Mouse (Mus musculus): ENCODE results near the gene Mrpl54. TPM values are rescaled to one million over a fixed set of nuclear protein-coding genes. Genes with fewer than 3 reads are reported as not detected.

Gene Mrpl54
- total and polyA plus RNA-seq, 3 experiments, result 85.7 to 101 (median 93.2) TPM

GRCm38 (mm10) chr10:81289278-81289677 is 22.5 kb upstream of the Mrpl54 start:
- H3K27ac ChIP-seq, result no peak overlapping the region
- H3K36me3 ChIP-seq (ENCODE audit: control insufficient read depth, insufficient read depth, low read length), result no peaks in the 10 kb centered on the region
- 7% methylated on average over 7 of the region's 7 CpGs for WGBS
- H3K27me3 ChIP-seq (ENCODE audit: control insufficient read depth, insufficient read depth, low read length), result peaks cover 2% of the 10 kb centered on the region; the same call in 1 of the 2 replicates
- intact Hi-C loops (cut with DNase I), result loop anchor here (1.0 to 5.0 kb wide), 3 partner anchors 16 to 163 kb away; partner anchors contain the start of gene Gipc3
- H3K9ac ChIP-seq (ENCODE audit: low read depth, low read length), result no peak overlapping the region
- TF ChIP-seq EP300 (IDR thresholded peaks at IDR 0.05; ENCODE audit: insufficient read depth, low read depth, low read length), result 0 out of 2 replicates have a peak, but pooled peaks have one; percentile 49
- no peak for TF ChIP-seq POLR2A (IDR thresholded peaks at IDR 0.05; ENCODE audit: insufficient read depth, low read depth, low read length)
- peak; percentile 94; the same call in 1 of the 2 replicates for TF ChIP-seq CTCF (IDR thresholded peaks at IDR 0.05)
- H3K79me2 ChIP-seq (replicated peaks; ENCODE audit: control insufficient read depth, insufficient read depth, low read length), result no peaks in the 10 kb centered on the region; the same call in 1 of the 2 replicates
- no peak overlapping the region for H3K4me3 ChIP-seq
- H3K4me1 ChIP-seq (ENCODE audit: control insufficient read depth, insufficient read depth, low read length), result peaks cover 5% of the 10 kb centered on the region
- DNase-seq, result peak; percentile 66 to 77

GRCm38 (mm10) chr10:81288601-81289000 is 21.9 kb upstream of the Mrpl54 start:
- TF ChIP-seq EP300 (IDR thresholded peaks at IDR 0.05; ENCODE audit: insufficient read depth, low read depth, low read length) (no peak), CTCF (IDR thresholded peaks at IDR 0.05) (peak; percentile 70), POLR2A (IDR thresholded peaks at IDR 0.05; ENCODE audit: insufficient read depth, low read depth, low read length) (no peak)
- DNase-seq, result no peak
- no peaks in the 10 kb centered on the region for H3K36me3 ChIP-seq (ENCODE audit: control insufficient read depth, insufficient read depth, low read length)
- H3K79me2 ChIP-seq (replicated peaks; ENCODE audit: control insufficient read depth, insufficient read depth, low read length), result no peaks in the 10 kb centered on the region; the same call in 1 of the 2 replicates
- no peak overlapping the region for H3K4me3 ChIP-seq
- no peak overlapping the region for H3K9ac ChIP-seq (ENCODE audit: low read depth, low read length)
- peaks cover 2% of the 10 kb centered on the region for H3K4me1 ChIP-seq (ENCODE audit: control insufficient read depth, insufficient read depth, low read length)
- intact Hi-C loops (cut with DNase I), result loop anchor here (2.0 to 5.0 kb wide), 2 partner anchors 54 to 164 kb away; partner anchors contain the start of gene Gipc3
- WGBS, result 25% methylated on average over 6 of the region's 6 CpGs
- H3K27ac ChIP-seq, result no peak overlapping the region
- H3K27me3 ChIP-seq (ENCODE audit: control insufficient read depth, insufficient read depth, low read length), result peaks cover 3% of the 10 kb centered on the region; the same call in 1 of the 2 replicates

- H3K4me1 ChIP-seq (ENCODE audit: control insufficient read depth, insufficient read depth, low read length), result peaks cover 1% of the 10 kb centered on the region; the same call in 1 of the 2 replicates
- WGBS, result 57% methylated on average over 8 of the region's 8 CpGs
- H3K79me2 ChIP-seq (replicated peaks; ENCODE audit: control insufficient read depth, insufficient read depth, low read length), result no peaks in the 10 kb centered on the region
- peak in 1 of 2 experiments; percentile 73 for DNase-seq
- H3K9ac ChIP-seq (ENCODE audit: low read depth, low read length), result no peak overlapping the region
- H3K36me3 ChIP-seq (ENCODE audit: control insufficient read depth, insufficient read depth, low read length), result no peaks in the 10 kb centered on the region
- H3K27ac ChIP-seq, result no peak overlapping the region
- H3K27me3 ChIP-seq (ENCODE audit: control insufficient read depth, insufficient read depth, low read length), result peaks cover 4% of the 10 kb centered on the region; the same call in 1 of the 2 replicates
- H3K4me3 ChIP-seq, result no peak overlapping the region
- TF ChIP-seq CTCF (IDR thresholded peaks at IDR 0.05), result peak; percentile 84
- no peak for TF ChIP-seq EP300 (IDR thresholded peaks at IDR 0.05; ENCODE audit: insufficient read depth, low read depth, low read length)
- intact Hi-C loops (cut with DNase I), result loop anchor here (1.0 to 5.0 kb wide), 3 partner anchors 19 to 165 kb away; partner anchors contain the start of gene Gipc3
Measured at GRCm38 (mm10) chr10:81287513-81288157, 20.9 kb upstream of the Mrpl54 start.

- intact Hi-C loops (cut with DNase I), result loop anchor here (5.0 kb wide), 1 partner anchor 166 kb away; no protein-coding TSS in a partner anchor
- WGBS, result 51% methylated on average over 6 of the region's 6 CpGs
Measured at GRCm38 (mm10) chr10:81286586-81286985, 19.9 kb upstream of the Mrpl54 start.

GRCm38 (mm10) chr10:81285694-81286450 is 19.1 kb upstream of the Mrpl54 start:
- Histone ChIP-seq H3K27ac (no peak overlapping the region), H3K4me3 (peak overlapping the region; percentile 39), H3K79me2 (replicated peaks; ENCODE audit: control insufficient read depth, insufficient read depth, low read length) (no peaks in the 10 kb centered on the region), H3K36me3 (ENCODE audit: control insufficient read depth, insufficient read depth, low read length) (no peaks in the 10 kb centered on the region), H3K9ac (ENCODE audit: low read depth, low read length) (peak overlapping the region; percentile 47), H3K4me1 (ENCODE audit: control insufficient read depth, insufficient read depth, low read length) (peaks cover 1% of the 10 kb centered on the region; the same call in 1 of the 2 replicates), H3K27me3 (ENCODE audit: control insufficient read depth, insufficient read depth, low read length) (peaks cover 4% of the 10 kb centered on the region; the same call in 1 of the 2 replicates)
- intact Hi-C loops (cut with DNase I), result loop anchor here (5.0 kb wide), 1 partner anchor 166 kb away; no protein-coding TSS in a partner anchor
- no peak for TF ChIP-seq CTCF (IDR thresholded peaks at IDR 0.05)
- no peak for TF ChIP-seq EP300 (IDR thresholded peaks at IDR 0.05; ENCODE audit: insufficient read depth, low read depth, low read length)
- TF ChIP-seq POLR2A (IDR thresholded peaks at IDR 0.05; ENCODE audit: insufficient read depth, low read depth, low read length), result no peak
- WGBS, result 3% methylated on average over 54 of the region's 54 CpGs
- DNase-seq, result peak; percentile 91 to 97

More at GRCm38 (mm10) chr10:81286586-81286985, 19.9 kb upstream of the Mrpl54 start:
- TF ChIP-seq POLR2A (IDR thresholded peaks at IDR 0.05; ENCODE audit: insufficient read depth, low read depth, low read length) (no peak), CTCF (IDR thresholded peaks at IDR 0.05) (no peak), EP300 (IDR thresholded peaks at IDR 0.05; ENCODE audit: insufficient read depth, low read depth, low read length) (no peak)
- peaks cover 4% of the 10 kb centered on the region; the same call in 1 of the 2 replicates for H3K27me3 ChIP-seq (ENCODE audit: control insufficient read depth, insufficient read depth, low read length)
- H3K36me3 ChIP-seq (ENCODE audit: control insufficient read depth, insufficient read depth, low read length), result no peaks in the 10 kb centered on the region
- H3K27ac ChIP-seq, result no peak overlapping the region
- H3K4me3 ChIP-seq, result no peak overlapping the region
- H3K79me2 ChIP-seq (replicated peaks; ENCODE audit: control insufficient read depth, insufficient read depth, low read length), result no peaks in the 10 kb centered on the region
- peaks cover 1% of the 10 kb centered on the region; the same call in 1 of the 2 replicates for H3K4me1 ChIP-seq (ENCODE audit: control insufficient read depth, insufficient read depth, low read length)
- no peak overlapping the region for H3K9ac ChIP-seq (ENCODE audit: low read depth, low read length)
- DNase-seq, result no peak

Data from heart, adult 2 months (tissue).